Mouse (Mus musculus): ENCODE measurements at regions not wholly inside any gene's neighbourhood (a gene's known extent, or its start where the extent isn't known, plus 50 kb on each side); places are given as distances from the start of the nearest gene placed in this dataset.

DNA sequence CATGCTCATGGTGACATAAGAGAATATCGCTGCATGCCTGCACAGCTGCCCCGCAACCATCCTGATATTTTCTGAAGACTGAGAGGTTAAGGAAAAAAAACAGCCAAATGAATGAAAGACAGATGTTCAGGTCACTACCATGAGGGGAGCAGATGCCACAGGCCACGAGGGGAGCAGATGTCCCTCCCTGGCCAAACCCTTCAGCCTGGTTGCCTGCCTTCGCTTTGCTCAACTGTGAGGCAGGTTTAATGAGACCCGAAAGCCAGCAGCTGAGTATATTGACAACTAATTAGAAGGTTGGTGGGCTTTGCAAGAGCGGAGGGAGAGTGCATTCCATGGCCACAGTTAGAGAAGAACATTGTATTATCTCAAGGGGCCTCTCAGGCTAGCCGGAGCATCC is 141.8 kb upstream of the Ubl3 start:
- Histone ChIP-seq H3K4me2 (ENCODE audit: low read depth) (no peak overlapping the region), H3K27ac (no peak overlapping the region), H3K4me1 (replicated peaks; ENCODE audit: control insufficient read depth in 2 of 2, insufficient read depth in 2 of 2, low read length in 1 of 2) (peaks cover 21 to 22% of the 10 kb centered on the region in 2 experiments), H3K27me3 (ENCODE audit: control insufficient read depth, insufficient read depth, low read length) (no peaks in the 10 kb centered on the region), H3K4me3 (ENCODE audit: insufficient read depth in 1 of 2, low read depth in 2 of 2, low read length in 2 of 2) (no peak overlapping the region), H3K9ac (replicated peaks) (no peak overlapping the region), H3K36me3 (replicated peaks; ENCODE audit: control insufficient read depth, insufficient read depth, low read depth) (no peaks in the 10 kb centered on the region), H3K9me3 (ENCODE audit: control insufficient read depth, low read length) (no peaks in the 10 kb centered on the region)
- 73% methylated on average over 7 of the region's 7 CpGs for WGBS (ENCODE audit: insufficient replicate concordance)
- DNase-seq (ENCODE audit: low read depth in 3 of 3, low spot score in 3 of 3) (no peak), ATAC-seq (ENCODE audit: insufficient read depth) (no peak)
- no peak for TF ChIP-seq CTCF (IDR thresholded peaks at IDR 0.05; ENCODE audit: low read depth)
- TF ChIP-seq EP300 (IDR thresholded peaks at IDR 0.05; ENCODE audit: low read depth) = no peak

DNA sequence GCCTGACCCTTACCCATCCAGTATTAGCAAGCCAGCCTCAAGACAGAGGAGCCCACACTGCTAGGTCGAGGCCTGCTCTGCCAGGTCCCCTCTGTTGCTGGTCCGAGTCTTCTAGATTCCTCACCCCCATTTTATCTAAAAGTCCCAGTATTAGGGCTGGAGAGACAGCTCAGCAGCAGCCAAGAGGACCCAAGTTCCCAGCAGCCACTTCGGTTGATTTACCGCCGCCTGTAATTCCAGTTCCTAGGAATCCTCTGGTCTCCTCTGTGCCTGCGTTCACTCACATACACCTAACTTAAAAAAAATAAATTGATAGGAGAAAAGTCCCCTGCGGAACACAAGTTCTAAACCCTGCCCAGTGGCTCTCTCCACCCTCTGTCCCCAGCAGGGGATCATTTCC is 138.9 kb upstream of the Ubl3 start:
- Histone ChIP-seq H3K9ac (replicated peaks) (no peak overlapping the region), H3K4me2 (ENCODE audit: low read depth) (no peak overlapping the region), H3K9me3 (ENCODE audit: control insufficient read depth, low read length) (no peaks in the 10 kb centered on the region), H3K4me3 (ENCODE audit: insufficient read depth in 1 of 2, low read depth in 2 of 2, low read length in 2 of 2) (no peak overlapping the region), H3K4me1 (replicated peaks; ENCODE audit: control insufficient read depth in 2 of 2, insufficient read depth in 2 of 2, low read length in 1 of 2) (peaks cover 33 to 45% of the 10 kb centered on the region in 2 experiments), H3K36me3 (replicated peaks; ENCODE audit: control insufficient read depth, insufficient read depth, low read depth) (no peaks in the 10 kb centered on the region), H3K27ac (no peak overlapping the region), H3K27me3 (ENCODE audit: control insufficient read depth, insufficient read depth, low read length) (no peaks in the 10 kb centered on the region)
- WGBS (ENCODE audit: insufficient replicate concordance) = 70% methylated on average over 7 of the region's 7 CpGs
- DNase-seq (ENCODE audit: low read depth in 3 of 3, low spot score in 3 of 3) (no peak), ATAC-seq (ENCODE audit: insufficient read depth) (no peak)
- no peak for TF ChIP-seq EP300 (IDR thresholded peaks at IDR 0.05; ENCODE audit: low read depth)
- TF ChIP-seq CTCF (IDR thresholded peaks at IDR 0.05; ENCODE audit: low read depth) = no peak

DNA sequence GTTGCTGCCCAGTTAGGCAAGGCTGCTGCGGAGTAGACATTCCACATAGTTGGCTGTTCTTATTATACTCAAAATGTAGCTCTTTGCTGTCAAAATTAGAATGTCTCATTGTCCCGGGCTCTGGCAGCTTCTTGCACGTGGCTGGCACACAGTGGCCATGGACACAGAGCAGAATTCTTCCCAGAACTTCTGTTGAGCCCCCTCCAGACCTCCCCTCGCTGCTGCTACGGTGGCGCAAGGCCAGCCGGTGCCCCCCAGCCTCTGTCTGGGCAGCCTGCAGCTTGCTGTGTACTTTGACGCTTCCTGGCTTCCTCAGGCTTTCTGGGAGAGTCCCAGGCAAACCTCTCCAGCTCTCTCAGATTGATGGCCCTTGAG is 138.2 kb upstream of the Ubl3 start:
- H3K4me2 ChIP-seq (ENCODE audit: low read depth) = peak overlapping the region; percentile 61; the same call in 1 of the 2 replicates
- H3K9ac ChIP-seq (replicated peaks) = no peak overlapping the region
- WGBS (ENCODE audit: insufficient replicate concordance) = 67% methylated on average over 8 of the region's 8 CpGs
- peaks cover 33 to 45% of the 10 kb centered on the region in 2 experiments for H3K4me1 ChIP-seq (replicated peaks; ENCODE audit: control insufficient read depth in 2 of 2, insufficient read depth in 2 of 2, low read length in 1 of 2)
- H3K36me3 ChIP-seq (replicated peaks; ENCODE audit: control insufficient read depth, insufficient read depth, low read depth) = no peaks in the 10 kb centered on the region
- H3K9me3 ChIP-seq (ENCODE audit: control insufficient read depth, low read length) = no peaks in the 10 kb centered on the region
- TF ChIP-seq CTCF (IDR thresholded peaks at IDR 0.05; ENCODE audit: low read depth) (no peak), EP300 (IDR thresholded peaks at IDR 0.05; ENCODE audit: low read depth) (no peak)
- H3K4me3 ChIP-seq (ENCODE audit: insufficient read depth in 1 of 2, low read depth in 2 of 2, low read length in 2 of 2) = no peak overlapping the region
- DNase-seq (ENCODE audit: low read depth in 3 of 3, low spot score in 3 of 3) = no peak
- ATAC-seq (ENCODE audit: insufficient read depth) = no peak
- H3K27ac ChIP-seq = no peak overlapping the region
- H3K27me3 ChIP-seq (ENCODE audit: control insufficient read depth, insufficient read depth, low read length) = no peaks in the 10 kb centered on the region

GRCm38 (mm10) chr5:148690158-148690822 is 137.7 kb upstream of the Ubl3 start:
- H3K9ac ChIP-seq (replicated peaks) = peak overlapping the region; percentile 48
- DNase-seq (ENCODE audit: low read depth in 3 of 3, low spot score in 3 of 3) (peak; percentile 48 to 59 (median 53)), ATAC-seq (ENCODE audit: insufficient read depth) (peak; percentile 91)
- 20% methylated on average over 7 of the region's 7 CpGs for WGBS (ENCODE audit: insufficient replicate concordance)
- H3K27ac ChIP-seq = peak overlapping the region; percentile 68
- H3K4me3 ChIP-seq (ENCODE audit: insufficient read depth in 1 of 2, low read depth in 2 of 2, low read length in 2 of 2) = no peak overlapping the region
- H3K36me3 ChIP-seq (replicated peaks; ENCODE audit: control insufficient read depth, insufficient read depth, low read depth) = no peaks in the 10 kb centered on the region
- TF ChIP-seq EP300 (IDR thresholded peaks at IDR 0.05; ENCODE audit: low read depth) (peak; percentile 80), CTCF (IDR thresholded peaks at IDR 0.05; ENCODE audit: low read depth) (no peak)
- H3K27me3 ChIP-seq (ENCODE audit: control insufficient read depth, insufficient read depth, low read length) = no peaks in the 10 kb centered on the region
- peaks cover 33 to 45% of the 10 kb centered on the region in 2 experiments for H3K4me1 ChIP-seq (replicated peaks; ENCODE audit: control insufficient read depth in 2 of 2, insufficient read depth in 2 of 2, low read length in 1 of 2)
- H3K9me3 ChIP-seq (ENCODE audit: control insufficient read depth, low read length) = no peaks in the 10 kb centered on the region
- H3K4me2 ChIP-seq (ENCODE audit: low read depth) = peak overlapping the region; percentile 61

- Histone ChIP-seq H3K36me3 (replicated peaks; ENCODE audit: control insufficient read depth, insufficient read depth, low read depth) (no peaks in the 10 kb centered on the region), H3K4me2 (ENCODE audit: low read depth) (peak overlapping the region; percentile 61), H3K9ac (replicated peaks) (peak overlapping the region; percentile 48), H3K4me1 (replicated peaks; ENCODE audit: control insufficient read depth in 2 of 2, insufficient read depth in 2 of 2, low read length in 1 of 2) (peaks cover 33 to 45% of the 10 kb centered on the region in 2 experiments), H3K4me3 (ENCODE audit: insufficient read depth in 1 of 2, low read depth in 2 of 2, low read length in 2 of 2) (no peak overlapping the region), H3K27ac (peak overlapping the region; percentile 68), H3K27me3 (ENCODE audit: control insufficient read depth, insufficient read depth, low read length) (no peaks in the 10 kb centered on the region), H3K9me3 (ENCODE audit: control insufficient read depth, low read length) (no peaks in the 10 kb centered on the region)
- DNase-seq (ENCODE audit: low read depth in 3 of 3, low spot score in 3 of 3) (peak; percentile 47 to 54 (median 53)), ATAC-seq (ENCODE audit: insufficient read depth) (peak; percentile 82)
- TF ChIP-seq EP300 (IDR thresholded peaks at IDR 0.05; ENCODE audit: low read depth) (peak; percentile 55), CTCF (IDR thresholded peaks at IDR 0.05; ENCODE audit: low read depth) (no peak)
- 28% methylated on average over 9 of the region's 9 CpGs for WGBS (ENCODE audit: insufficient replicate concordance)
These were observed 136.7 kb upstream of the Ubl3 start for GRCm38 (mm10) chr5:148689297-148689696.

All from liver, embryonic 14.5 days (tissue).